Mouse (Mus musculus): ENCODE measurements around the gene Maml2.

DNA sequence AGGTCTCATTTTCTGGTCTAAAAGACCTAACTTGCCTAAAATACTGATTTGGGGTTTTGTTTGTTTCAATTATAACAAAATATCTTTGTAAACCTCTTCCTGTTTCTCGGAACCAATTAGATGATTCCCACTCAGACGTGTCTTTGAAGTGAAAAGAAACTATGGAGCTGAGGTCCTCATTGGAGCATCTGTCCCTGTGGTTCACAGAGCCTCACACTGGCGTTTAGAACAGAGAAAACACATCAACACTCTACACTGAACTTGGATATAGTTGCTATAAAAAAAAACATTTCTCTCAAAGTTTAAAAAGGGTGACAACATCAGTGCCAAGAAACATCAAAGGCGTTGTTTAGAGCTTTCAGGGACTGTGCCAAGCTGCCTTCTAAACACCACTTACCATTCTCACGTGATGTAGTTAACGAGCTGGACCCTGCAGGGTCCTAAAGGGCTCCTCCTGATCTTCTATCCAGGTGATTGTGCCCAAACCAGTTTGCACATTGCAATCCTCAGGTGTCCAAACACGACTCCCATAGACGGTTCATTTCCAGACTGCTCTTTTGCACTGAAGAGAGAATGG is 309.9 kb downstream of the Maml2 start:
- TF ChIP-seq CTCF (IDR thresholded peaks at IDR 0.05; ENCODE audit: borderline replicate concordance, insufficient read depth, low read depth, low read length) = no peak
- no peak for TF ChIP-seq POLR2A (IDR thresholded peaks at IDR 0.05; ENCODE audit: borderline replicate concordance, insufficient read depth, low read length)
